Mouse (Mus musculus) left cerebral cortex, adult 11 months (tissue): ENCODE data around the gene Gse1.

Experiments
- DNase-seq: peaks from one replicate; pipeline ENCODE4 v3.0.0; 2022; ENCODE audit warnings: low spot score

Gse1 gene

DNA sequence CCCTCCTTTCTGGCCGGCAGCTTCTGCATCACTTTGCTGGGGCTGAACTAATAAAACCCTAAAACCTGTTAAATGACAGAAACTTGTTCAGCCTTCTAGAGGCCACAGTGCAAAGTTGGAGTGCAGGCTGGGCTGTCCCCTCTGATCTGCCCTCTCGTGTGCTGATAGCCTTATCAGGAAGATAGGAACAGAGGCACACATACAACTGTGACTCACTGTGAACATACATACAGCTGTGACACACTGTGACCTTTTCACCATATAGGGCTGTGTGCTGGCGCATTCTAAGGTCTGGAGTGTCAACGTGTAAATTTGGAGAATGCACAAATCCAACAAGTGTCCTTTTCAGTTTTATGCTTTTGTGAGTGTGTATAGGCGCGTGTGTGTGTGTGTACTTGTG is 226.1 kb downstream of the Gse1 start:
- DNase-seq = no peak

DNA sequence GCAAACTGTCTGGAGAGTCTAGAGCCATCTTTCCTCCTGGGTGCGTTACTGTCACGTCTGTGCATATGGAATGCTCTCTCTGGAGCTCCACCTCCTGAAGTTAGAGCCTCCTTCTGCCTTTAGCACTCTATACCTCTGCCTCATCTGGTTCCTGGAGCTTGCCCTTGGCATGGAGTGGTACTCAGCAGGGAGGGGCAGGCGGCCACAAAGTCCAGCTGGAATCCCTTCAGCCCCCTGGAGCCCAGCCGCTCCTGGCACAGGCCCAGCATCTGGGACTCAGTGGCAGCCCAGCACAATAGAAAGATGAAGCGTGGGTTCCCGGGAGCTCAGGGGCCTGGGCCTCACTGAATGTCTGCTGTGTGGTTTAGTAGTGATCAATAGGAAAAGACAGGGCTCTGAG is 232.1 kb downstream of the Gse1 start:
- no peak for DNase-seq

DNA sequence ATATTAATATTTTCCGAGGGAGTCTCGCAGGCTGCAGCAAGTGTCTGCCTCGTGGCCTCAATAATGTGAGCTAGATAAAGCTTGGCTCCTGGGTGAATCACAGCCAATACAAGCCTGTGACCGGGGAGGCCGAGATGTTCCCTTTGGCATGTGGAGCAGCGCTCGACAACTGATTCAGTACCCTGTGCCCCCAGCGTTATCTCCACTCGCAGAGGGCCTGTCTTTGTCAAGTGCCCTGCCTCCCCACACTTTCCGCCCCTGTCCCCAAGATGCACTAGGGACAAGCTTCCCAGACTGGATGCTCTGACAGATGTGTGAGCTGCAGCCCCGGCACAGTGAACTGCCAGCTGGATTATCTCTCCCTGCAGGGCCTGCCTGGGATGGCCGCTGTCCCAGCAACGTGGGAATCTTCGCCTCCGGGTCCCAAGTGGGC is 233.9 kb downstream of the Gse1 start:
- DNase-seq = no peak

DNA sequence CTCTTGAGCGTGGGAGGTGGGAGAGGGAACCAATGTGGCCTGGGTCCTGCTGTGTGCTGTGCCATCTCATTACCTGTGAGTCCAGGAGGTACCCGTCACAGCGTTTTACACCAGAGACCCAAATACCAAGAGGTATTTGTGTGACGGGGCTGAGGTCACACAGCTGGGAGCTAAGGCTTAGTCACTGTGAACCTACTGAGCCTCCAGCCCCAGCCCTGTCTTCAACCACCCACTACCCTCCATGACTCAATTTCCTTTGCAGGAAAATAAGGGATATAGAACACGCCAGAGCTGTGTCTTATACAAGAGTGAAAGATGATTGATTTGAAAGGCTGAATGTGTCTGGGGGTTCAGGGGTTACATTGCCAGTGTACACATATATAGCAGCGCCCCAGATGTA is 234.4 kb downstream of the Gse1 start:
- DNase-seq = no peak

DNA sequence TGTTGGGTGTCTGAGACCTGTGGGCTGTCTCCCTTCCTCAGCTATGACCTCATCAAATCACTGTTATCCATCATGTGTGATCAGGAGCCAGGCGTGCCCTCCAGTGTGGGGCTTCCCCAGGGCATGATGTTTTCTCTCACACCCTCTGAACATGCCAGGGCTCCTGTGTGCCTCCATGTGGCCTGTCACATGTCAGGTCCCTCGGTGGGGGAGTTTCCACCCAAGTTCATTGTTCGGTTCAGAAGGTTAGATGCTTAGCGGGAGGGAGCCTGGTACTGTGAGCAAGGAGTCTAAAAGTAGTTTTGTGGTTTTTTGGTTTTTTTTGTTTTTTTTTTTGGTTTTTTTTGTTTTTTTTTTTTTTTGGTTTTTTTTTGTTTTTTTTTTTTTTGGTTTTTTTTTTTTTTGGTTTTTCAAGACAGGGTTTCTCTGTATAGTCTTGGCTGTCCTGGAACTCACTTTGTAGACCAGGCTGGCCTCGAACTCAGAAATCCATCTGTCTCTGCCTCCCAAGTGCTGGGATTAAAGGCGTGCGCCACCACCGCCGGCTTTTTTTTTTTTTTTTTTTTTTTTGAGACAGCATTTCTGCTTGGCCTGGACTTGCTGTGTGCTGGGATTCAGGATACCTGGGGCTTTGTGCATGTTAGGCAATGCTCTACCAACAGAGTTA is 235.8 kb downstream of the Gse1 start:
- DNase-seq = no peak

DNA sequence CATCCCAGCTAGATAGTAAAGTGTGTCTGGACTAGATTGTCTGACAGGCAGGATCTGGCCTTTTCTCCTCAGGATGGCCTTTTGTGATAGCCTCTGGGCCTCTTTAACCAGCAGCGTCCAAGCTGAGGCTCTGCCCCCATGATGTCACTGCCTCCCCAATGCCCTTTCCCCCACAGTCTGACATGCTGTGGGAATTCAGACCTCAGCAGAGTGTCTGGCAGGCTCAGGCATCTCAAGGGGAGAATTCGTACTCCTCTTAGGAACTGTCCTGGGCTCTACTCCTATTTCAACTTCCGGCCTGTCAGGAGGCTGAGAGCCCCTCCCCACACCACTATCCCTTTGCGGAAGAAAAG is 236.3 kb downstream of the Gse1 start:
- no peak for DNase-seq

DNA sequence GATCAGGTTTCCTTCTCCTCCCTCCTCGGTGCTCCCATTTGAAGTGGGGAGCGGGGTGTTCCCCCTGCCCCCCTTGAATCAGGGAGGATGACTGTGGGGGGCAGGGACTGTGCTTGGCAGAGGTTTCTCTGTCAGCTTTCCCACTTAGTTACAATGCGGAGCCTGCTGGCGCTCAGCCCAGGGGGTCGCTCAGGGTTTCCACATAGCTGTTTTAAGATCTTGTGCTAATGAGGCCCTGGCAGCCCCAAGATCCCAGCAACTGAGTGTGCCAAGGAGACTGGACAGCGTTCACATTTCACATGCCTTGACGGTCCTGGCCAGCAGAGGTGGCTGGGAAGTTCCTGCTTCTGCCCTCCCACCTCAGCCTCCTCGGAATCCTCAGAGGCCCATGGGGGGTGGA is 237.5 kb downstream of the Gse1 start:
- DNase-seq = no peak

DNA sequence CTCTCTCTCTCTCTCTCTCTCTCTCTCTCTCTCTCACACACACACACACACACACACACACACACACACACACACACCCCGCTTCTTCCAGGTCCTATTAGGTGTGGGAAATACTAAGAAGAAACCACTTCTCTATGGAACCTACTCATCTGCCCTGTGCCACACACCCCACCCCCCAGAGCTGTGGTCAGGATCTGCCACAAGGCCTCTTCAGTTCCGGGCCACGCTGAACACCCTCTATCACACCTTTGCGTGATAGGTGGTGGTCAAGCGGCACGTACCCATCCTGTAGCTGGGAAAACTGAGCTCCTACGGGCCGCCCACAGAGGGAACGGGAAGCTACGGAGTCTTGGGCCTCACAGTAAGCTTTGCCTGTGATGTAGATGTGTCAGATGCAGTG is 238.0 kb downstream of the Gse1 start:
- DNase-seq = no peak

DNA sequence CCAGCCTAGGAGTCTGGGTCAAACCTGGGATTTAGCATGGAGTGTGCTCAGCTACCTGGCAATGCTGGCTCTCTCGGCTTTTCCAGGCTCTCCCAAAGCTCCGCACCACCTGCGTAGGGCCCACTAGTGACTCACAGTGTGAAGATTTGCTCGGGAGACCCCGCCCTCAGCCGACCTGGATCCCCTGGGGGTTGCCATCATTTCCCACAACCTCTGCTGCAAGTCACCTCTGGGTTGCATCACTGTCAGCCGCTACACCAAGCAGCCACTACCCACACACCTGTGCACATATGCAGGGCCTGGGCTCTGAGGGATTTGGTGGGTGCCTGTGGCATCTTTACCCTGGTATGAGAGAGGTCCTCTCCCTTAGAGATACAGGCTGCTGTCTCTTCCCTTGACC is 239.3 kb downstream of the Gse1 start:
- DNase-seq = no peak

DNA sequence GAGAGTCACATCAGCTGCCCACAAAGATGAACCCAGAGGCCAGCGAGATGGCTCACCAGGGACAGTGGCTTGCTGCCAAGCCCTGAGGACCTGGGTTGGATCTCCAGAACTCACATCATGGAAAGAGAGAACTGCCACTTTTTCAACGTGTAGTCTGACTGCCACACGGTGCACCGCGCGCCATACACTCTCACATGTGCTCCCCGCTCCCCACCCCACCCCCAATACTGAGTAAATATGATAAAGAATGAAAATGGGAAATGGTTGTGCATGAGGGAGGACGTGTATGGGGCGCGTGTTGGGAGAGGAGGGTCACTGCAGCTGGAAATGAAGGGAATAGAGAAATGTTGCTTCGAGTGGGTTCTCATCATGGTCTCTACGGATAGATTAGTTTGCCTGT is 241.9 kb downstream of the Gse1 start:
- DNase-seq = no peak

DNA sequence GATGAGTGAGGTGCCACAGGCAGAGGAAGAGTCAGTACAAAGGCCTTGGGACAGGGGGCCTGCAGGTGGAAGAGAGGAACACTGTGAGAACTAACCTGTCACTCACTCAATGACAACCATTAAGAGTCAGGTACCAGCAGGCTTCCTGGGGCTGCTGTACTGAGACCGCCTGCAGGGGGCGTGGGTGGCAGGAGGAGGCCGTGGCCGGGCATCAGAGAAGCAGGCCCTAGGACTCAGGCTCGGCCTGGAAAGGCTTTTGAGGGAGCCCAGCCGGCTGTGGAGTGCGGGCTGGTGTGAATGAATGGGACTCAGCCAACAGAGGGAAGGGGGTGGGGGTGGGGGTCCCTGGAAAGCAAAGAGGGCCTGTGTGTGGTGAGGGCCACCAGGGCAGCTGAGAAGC is 242.9 kb downstream of the Gse1 start:
- DNase-seq = no peak

DNA sequence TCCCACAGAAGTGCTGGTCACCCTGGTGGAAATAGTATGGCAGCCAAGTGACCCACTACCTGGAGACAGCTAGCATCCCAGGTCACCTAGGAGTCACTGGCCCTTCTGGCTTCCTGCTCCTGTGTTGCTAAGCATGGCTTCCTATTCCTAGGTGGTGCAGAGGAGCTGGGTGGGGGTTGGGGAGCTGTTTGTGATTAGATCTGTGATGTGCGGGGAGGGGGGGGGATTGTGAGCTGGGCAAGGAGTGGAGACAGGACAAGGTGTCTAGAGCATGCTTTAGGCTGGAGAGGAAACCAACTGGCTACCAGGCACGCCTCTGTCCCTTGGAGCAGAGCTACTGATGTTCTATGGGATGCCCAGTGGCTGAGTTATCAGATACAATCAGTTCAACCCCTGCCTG is 243.5 kb downstream of the Gse1 start:
- no peak for DNase-seq

DNA sequence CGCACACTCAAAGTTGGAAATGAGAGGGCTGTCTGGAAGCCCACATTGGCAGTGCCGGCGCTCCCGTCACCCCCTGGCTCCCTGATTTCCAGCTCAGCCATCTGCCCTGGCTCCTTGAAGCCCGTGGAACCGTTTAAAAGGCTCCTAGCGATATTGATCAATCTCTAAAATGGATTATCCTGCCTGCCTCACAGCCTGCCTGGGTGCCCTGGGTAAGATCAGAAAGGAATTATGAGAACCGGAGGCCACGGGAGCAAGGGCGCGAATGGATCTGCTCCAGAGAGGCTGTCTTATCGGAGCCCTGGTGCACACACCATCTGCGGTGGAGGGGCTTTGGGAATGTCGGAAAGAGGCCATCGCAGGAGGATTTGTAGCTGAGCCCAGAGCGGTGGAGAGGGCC is 244.0 kb downstream of the Gse1 start:
- no peak for DNase-seq

DNA sequence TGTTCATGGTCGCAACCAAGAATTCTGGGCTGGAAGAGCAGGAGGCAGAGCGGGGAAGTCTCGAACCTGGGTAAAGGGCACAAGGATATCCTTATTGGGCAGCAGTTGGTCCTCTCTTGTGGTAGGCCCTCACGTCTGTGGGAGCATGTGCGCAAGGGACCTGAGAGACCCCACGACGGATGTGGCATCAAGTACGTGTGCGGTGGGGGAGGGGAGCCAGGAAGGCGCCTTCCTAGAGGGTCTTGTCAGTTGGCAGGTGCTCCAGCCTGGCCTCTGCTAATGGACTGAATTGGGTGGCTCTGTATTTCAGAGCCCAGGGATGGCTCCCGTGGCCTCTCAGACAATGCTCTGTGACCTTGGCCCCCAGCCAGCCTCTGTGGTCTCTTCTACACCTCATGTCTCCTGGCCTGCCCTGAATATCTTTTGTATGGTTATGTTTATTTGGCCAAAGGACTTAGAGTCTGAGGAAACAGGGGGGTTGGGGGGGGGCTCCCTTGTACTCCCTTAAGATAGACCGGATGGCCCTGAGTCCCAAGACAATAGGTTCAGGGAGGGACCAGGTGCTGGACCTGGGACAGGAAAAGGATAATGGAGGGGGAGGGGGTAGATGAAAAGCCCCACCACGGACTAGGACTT is 245.6 kb downstream of the Gse1 start:
- DNase-seq = no peak

DNA sequence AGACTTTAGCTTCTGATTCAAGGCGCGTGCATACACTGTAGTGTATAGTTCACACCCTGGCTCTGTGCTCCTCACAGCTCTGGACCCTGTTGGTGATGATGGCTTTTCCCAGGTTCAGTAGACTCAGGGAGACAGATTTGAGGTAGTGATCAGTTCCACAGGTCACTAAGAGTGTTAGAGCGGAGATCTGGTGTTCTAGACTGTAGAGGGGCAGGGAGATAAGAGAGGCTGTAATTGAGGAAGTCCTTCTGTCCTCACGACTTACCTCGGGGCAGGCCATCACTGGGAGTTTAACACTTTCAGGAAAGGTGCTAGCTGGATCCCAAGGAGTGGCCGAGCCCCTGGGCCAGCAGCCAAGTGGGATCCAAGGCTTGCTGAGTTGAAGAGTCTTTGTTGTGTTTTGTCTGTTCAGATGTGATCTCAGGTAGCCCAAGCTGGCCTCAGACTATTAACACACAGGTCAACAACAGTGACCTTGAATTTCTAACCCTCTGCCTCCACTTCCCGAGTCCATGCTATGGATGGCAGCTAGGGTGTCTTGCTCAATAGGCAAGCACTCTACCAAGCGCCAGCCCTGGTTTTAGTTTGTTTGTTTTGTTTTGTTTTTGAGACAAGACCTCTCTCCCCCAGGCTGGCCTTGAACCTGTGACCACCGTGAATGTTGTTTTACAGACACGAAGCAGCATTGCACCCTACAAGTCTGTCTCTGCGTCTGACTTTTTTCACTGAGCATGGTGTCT is 246.4 kb downstream of the Gse1 start:
- DNase-seq = no peak

DNA sequence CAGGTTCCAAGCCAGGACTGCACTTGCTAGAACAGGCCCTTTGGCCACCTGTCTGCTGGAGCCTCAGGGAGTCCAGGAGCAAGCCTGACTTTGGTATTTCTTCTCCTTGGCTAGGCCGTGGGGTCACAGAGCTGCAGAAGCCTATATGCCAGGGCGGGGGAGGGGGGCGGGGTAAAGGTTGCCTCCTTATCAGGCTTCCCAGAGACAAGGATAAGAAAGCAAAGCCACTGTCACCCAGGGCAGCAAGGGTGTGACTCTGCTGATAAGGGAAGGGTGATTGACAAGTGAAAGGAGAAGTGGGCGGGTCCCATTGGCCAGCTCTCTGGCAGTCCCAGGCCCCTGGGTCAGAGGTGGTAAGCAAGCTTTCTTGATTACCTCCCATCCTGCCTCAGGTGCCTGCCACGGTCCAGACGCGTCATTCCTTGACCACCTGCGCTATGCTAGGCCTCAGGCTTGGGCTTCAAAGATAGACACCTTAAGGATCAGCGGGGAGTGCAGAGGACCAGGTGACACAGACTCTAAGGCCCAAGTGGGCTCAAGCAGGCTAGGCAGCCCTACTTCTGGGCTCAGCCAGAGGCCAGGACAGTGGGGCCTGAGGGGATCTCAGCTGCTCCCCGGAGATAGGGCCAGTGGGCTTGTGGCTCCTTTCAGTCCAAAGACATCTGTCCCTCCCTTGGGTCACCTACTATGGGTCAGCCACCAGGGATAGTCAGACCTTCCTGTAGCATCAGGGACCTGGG is 247.4 kb downstream of the Gse1 start:
- no peak for DNase-seq

DNA sequence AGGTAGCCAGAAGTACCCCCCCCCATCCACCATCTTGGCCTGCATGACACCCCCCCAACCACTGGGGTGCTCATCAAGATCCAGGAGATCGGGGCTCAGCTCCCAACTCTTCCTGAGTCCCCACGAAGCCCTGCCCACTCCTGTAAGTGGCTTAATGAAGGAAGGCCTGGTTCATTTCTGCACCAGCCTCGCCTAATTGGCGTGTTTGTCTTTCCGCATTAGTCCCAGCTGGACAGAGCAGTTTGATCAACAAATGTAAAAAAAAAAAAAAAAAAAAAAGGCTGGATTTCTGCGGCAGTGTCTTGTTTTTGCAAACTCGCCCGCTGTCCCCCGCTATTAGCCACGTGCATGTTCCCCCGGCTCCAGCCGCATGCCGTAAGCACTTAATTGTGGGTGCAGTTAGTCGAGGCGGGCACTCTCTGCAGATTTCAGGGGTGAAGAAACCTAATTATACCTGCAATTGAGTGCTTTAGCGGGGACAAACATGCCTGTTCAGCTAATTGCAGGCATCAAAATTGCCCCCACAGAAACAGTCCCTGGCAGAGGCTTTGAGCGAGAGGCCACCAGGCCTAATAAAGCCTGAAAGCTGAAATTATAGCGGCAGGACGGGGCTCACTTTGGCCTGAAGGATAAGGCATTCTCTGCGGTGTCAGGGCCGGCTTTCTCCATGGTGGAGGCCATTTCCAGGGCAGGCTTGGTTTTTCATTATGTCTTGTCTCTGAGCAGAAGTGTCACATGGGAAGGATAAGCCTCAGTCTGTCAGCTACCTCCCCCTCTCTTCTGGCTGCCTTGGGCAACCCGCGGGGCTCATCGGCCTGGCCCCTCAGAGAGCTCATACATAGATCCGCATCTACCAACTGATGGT is 248.7 kb downstream of the Gse1 start:
- DNase-seq = no peak

DNA sequence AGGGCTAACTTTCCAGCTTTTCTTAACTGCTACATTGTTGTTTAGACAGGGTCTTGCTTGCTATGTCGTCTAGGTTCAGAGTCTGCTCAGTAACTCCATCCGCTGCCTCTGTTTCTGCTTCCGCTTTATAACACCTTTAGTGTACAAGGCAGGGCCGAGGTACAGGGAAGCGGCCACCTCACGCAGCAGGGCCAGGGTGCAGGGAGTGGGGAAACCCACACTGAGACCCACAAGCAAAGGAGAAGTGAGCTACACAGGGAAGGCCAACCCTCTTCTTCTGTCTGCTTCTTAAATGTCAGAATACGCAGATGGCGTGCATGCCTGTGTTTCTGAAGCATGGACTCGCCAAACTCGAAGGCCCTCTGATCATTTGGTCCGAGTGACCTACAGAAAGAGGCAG is 250.5 kb downstream of the Gse1 start:
- no peak for DNase-seq

DNA sequence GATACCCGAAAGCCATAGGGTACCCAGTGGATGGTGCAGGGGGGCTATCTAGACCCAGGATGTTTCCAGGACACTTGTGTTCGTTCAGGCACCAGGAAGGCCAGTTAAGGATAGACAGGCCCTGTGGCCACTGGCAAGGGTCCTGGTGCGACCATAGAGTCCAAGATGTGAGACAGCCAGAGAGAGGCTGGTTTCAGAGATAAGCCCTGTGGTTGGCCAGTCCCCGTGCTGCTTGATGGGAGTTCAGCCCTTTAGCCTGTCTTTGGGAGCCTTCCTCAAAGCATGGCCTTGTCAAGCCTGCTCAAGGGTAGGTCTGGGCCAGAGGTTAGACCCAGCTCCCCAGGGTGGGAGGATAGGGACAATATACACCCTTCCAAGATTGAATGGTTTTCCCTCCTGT is 251.4 kb downstream of the Gse1 start:
- DNase-seq = no peak

DNA sequence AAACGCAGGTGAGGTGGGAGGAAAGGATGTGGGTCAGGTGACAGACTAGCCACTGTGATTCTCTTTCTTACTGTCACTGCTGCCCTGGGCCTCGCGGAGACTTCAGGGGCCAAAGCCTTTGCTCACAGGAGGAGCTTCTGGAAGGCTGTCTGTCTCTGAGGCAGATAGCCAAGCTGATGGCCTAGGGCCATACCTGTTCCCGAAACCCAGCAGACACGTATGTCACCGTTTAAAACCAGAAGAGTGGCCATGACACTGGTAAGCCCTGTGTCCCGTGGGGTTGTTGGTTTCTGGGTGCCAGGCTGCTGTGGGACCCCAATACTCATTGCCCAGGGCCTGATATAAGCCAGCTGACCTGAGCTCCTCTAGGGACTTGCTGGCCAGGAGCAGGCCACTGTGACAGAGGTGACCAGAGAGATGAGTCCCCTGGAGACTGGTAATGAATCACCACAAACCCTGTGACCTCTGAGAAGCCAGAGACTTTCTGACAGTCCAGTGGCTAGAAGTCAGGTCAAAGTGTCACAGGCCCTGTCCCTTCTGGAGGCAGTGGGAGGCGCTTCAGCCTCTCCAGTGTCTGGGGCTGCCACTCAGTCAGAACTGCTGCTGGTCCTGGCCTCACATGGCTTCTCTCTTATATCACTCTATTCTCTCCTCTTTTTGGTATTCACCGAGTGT is 253.9 kb downstream of the Gse1 start:
- DNase-seq = no peak

DNA sequence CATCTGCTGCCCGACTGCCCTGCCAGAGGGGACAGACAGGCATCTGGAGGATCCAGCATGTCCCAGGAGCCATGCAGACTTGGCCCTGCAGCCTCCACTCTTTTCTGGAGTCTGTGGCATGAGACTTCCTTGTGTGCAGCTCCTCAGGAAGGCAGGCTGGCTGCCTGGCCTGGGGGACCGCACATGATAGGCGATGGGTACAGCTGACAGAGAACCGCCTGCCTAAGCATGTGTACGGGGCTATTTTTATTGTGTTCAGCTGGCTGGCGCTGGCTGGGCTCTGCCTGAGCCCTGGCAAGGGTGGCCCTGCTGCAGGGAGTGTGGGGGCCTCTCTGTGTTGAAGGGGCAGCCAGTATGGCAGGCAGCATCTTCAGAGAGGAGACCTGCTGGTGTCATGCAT is 256.2 kb downstream of the Gse1 start:
- no peak for DNase-seq
